8 mouse cellular contexts compared by ENCODE assay signal in the genomic region with DNA sequence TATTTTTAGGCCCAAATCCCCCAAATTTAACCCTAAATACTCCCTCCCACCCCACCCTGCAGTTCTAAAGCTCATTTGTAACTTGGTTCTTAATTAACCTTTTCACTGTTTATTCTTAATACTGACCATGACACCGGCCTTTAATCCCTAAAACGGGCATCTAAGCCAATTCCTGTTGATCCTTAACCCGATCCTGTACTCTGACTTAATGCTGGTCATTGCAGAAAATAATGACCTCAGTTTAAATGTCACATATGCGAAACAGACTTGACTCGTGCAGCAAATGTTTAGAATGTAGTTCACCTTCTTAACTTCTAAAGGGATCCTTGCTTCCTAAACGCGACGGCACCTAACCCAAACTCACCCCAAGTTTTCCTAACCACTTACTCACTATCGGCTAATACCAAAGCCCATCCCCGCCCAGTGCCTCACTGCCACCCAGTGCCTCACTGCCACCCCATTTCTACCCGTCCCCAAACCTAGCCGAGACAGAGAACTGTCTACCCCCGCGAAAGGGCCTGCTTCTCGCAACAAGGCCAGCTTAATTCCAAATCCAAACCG. TPM values are rescaled to one million over a fixed set of nuclear protein-coding genes. Genes with fewer than 3 reads are reported as not detected.
DNase-seq lines count a peak whose midpoint lies in the region; ATAC-seq and TF ChIP-seq lines count a peak whose summit lies in the region.

No protein-coding gene starts in this region.

- TF ChIP-seq CTCF in kidney, postnatal 0 days (IDR thresholded peaks at IDR 0.05; ENCODE audit: low read depth) = no peak

- under 1% methylated on average over 16 of the region's 16 CpGs for WGBS in kidney, postnatal 0 days
- WGBS in embryonic facial prominence, embryonic 10.5 days = 3% methylated on average over 16 of the region's 16 CpGs
- WGBS in hindbrain, embryonic 15.5 days = 3% methylated on average over 16 of the region's 16 CpGs
- WGBS in midbrain, embryonic 13.5 days = 3% methylated on average over 16 of the region's 16 CpGs

- H3K4me2 ChIP-seq in kidney, postnatal 0 days (ENCODE audit: low read length) = peak overlapping the region; percentile 79
- H3K4me2 ChIP-seq in hindbrain, embryonic 15.5 days = peak overlapping the region; percentile 87
- peak overlapping the region; percentile 95 for H3K4me2 ChIP-seq in midbrain, embryonic 13.5 days (replicated peaks)

- peaks cover 49% of the 10 kb centered on the region for H3K4me1 ChIP-seq in kidney, postnatal 0 days (replicated peaks; ENCODE audit: insufficient read depth, low read length)
- peaks cover 65% of the 10 kb centered on the region for H3K4me1 ChIP-seq in embryonic facial prominence, embryonic 10.5 days
- H3K4me1 ChIP-seq in hindbrain, embryonic 15.5 days (replicated peaks) = peaks cover 49% of the 10 kb centered on the region
- peaks cover 60% of the 10 kb centered on the region for H3K4me1 ChIP-seq in midbrain, embryonic 13.5 days (replicated peaks)

- peak overlapping the region; percentile 92 for H3K9ac ChIP-seq in kidney, postnatal 0 days (ENCODE audit: low read depth, low read length)
- H3K9ac ChIP-seq in hindbrain, embryonic 15.5 days = peak overlapping the region; percentile 93
- peak overlapping the region; percentile 96 for H3K9ac ChIP-seq in midbrain, embryonic 13.5 days (replicated peaks)

- H3K27me3 ChIP-seq in kidney, postnatal 0 days (ENCODE audit: insufficient read depth, low read length) = no peaks in the 10 kb centered on the region
- H3K27me3 ChIP-seq in embryonic facial prominence, embryonic 10.5 days (replicated peaks; ENCODE audit: low read depth, poor library complexity, severe bottlenecking) = no peaks in the 10 kb centered on the region
- no peaks in the 10 kb centered on the region for H3K27me3 ChIP-seq in hindbrain, embryonic 15.5 days
- no peaks in the 10 kb centered on the region for H3K27me3 ChIP-seq in midbrain, embryonic 13.5 days

- ATAC-seq in kidney, postnatal 0 days (replicated peaks; ENCODE audit: low FRiP score, low read depth) = no peak
- no peak for ATAC-seq in hindbrain, embryonic 15.5 days (ENCODE audit: low FRiP score, low read depth)
- ATAC-seq in midbrain, embryonic 13.5 days = peak; percentile 38

- DNase-seq in kidney, postnatal 0 days (ENCODE audit: low spot score) = no peak
- no peak for DNase-seq in kidney, postnatal 25 days
- DNase-seq in embryonic facial prominence, embryonic 10.5 days (ENCODE audit: low spot score) = no peak
- no peak for DNase-seq in left cerebral cortex, adult 9 months (ENCODE audit: low spot score in 2 of 2)
- no peak for DNase-seq in urinary bladder, postnatal 36 days (ENCODE audit: low spot score in 2 of 2)
- DNase-seq in cerebellum, postnatal 25 days = no peak

- peak overlapping the region; percentile 65 for H3K4me3 ChIP-seq in kidney, postnatal 0 days (replicated peaks; ENCODE audit: low read depth, low read length)
- peak overlapping the region; percentile 94 for H3K4me3 ChIP-seq in embryonic facial prominence, embryonic 10.5 days
- H3K4me3 ChIP-seq in hindbrain, embryonic 15.5 days = peak overlapping the region; percentile 88
- peak overlapping the region; percentile 91 for H3K4me3 ChIP-seq in midbrain, embryonic 13.5 days (replicated peaks)

- peaks cover 20% of the 10 kb centered on the region for H3K36me3 ChIP-seq in kidney, postnatal 0 days (ENCODE audit: insufficient read depth, low read length)
- H3K36me3 ChIP-seq in embryonic facial prominence, embryonic 10.5 days (replicated peaks) = peaks cover 35% of the 10 kb centered on the region
- H3K36me3 ChIP-seq in hindbrain, embryonic 15.5 days = peaks cover 25% of the 10 kb centered on the region
- H3K36me3 ChIP-seq in midbrain, embryonic 13.5 days = peaks cover 26% of the 10 kb centered on the region

- H3K27ac ChIP-seq in kidney, postnatal 0 days = peak overlapping the region; percentile 99
- peak overlapping the region; percentile 97 for H3K27ac ChIP-seq in embryonic facial prominence, embryonic 10.5 days (replicated peaks)
- peak overlapping the region; percentile 98 for H3K27ac ChIP-seq in hindbrain, embryonic 15.5 days (replicated peaks)
- peak overlapping the region; percentile 98 for H3K27ac ChIP-seq in midbrain, embryonic 13.5 days

- H3K9me3 ChIP-seq in kidney, postnatal 0 days (replicated peaks; ENCODE audit: low read length) = no peaks in the 10 kb centered on the region
- no peaks in the 10 kb centered on the region for H3K9me3 ChIP-seq in embryonic facial prominence, embryonic 10.5 days
- no peaks in the 10 kb centered on the region for H3K9me3 ChIP-seq in hindbrain, embryonic 15.5 days
- no peaks in the 10 kb centered on the region for H3K9me3 ChIP-seq in midbrain, embryonic 13.5 days

RNA-seq across cellular contexts. Expression of a gene that starts 0.6 kb away (rescaled TPM):
- 74.1 and 76.5 TPM in 2 replicates for polyA plus RNA-seq in kidney, postnatal 0 days (2015; fragmentation: Nextera tagmentation; extraction: Ambion mirVana)
- polyA plus RNA-seq in embryonic facial prominence, embryonic 10.5 days (2016; fragmentation: Nextera tagmentation; extraction: Ambion mirVana) = 35.7 and 36.0 TPM in 2 replicates
- 76.8 and 79.5 TPM in 2 replicates for polyA plus RNA-seq in hindbrain, embryonic 15.5 days (2015; fragmentation: Nextera tagmentation; extraction: Ambion mirVana)
- polyA plus RNA-seq in midbrain, embryonic 13.5 days (2015; fragmentation: Nextera tagmentation; extraction: Ambion mirVana) = 72.6 and 80.4 TPM in 2 replicates

RNA-seq across cellular contexts. Expression of a gene that starts 1.0 kb away (rescaled TPM):
- polyA plus RNA-seq in kidney, postnatal 0 days (2015; fragmentation: Nextera tagmentation; extraction: Ambion mirVana) = 64.9 and 65.8 TPM in 2 replicates
- 53.1 and 53.5 TPM in 2 replicates for polyA plus RNA-seq in embryonic facial prominence, embryonic 10.5 days (2016; fragmentation: Nextera tagmentation; extraction: Ambion mirVana)
- 66.2 and 69.2 TPM in 2 replicates for polyA plus RNA-seq in hindbrain, embryonic 15.5 days (2015; fragmentation: Nextera tagmentation; extraction: Ambion mirVana)
- 59.8 and 67.0 TPM in 2 replicates for polyA plus RNA-seq in midbrain, embryonic 13.5 days (2015; fragmentation: Nextera tagmentation; extraction: Ambion mirVana)

RNA-seq across cellular contexts. Expression of a gene that starts 17.0 kb away (rescaled TPM):
- 15.9 and 17.8 TPM in 2 replicates for polyA plus RNA-seq in kidney, postnatal 0 days (2015; fragmentation: Nextera tagmentation; extraction: Ambion mirVana)
- 17.5 and 18.8 TPM in 2 replicates for polyA plus RNA-seq in embryonic facial prominence, embryonic 10.5 days (2016; fragmentation: Nextera tagmentation; extraction: Ambion mirVana)
- polyA plus RNA-seq in hindbrain, embryonic 15.5 days (2015; fragmentation: Nextera tagmentation; extraction: Ambion mirVana) = 18.8 and 22.8 TPM in 2 replicates
- polyA plus RNA-seq in midbrain, embryonic 13.5 days (2015; fragmentation: Nextera tagmentation; extraction: Ambion mirVana) = 24.5 and 26.1 TPM in 2 replicates

RNA-seq across cellular contexts. Expression of a gene that starts 17.2 kb away (rescaled TPM):
- 14.2 and 15.9 TPM in 2 replicates for polyA plus RNA-seq in kidney, postnatal 0 days (2015; fragmentation: Nextera tagmentation; extraction: Ambion mirVana)
- 26.6 and 28.0 TPM in 2 replicates for polyA plus RNA-seq in embryonic facial prominence, embryonic 10.5 days (2016; fragmentation: Nextera tagmentation; extraction: Ambion mirVana)
- polyA plus RNA-seq in hindbrain, embryonic 15.5 days (2015; fragmentation: Nextera tagmentation; extraction: Ambion mirVana) = 55.3 and 63.4 TPM in 2 replicates
- polyA plus RNA-seq in midbrain, embryonic 13.5 days (2015; fragmentation: Nextera tagmentation; extraction: Ambion mirVana) = 53.8 and 58.4 TPM in 2 replicates

RNA-seq across cellular contexts. Expression of a gene that starts 22.8 kb away (rescaled TPM):
- 2.0 and 2.5 TPM in 2 replicates for polyA plus RNA-seq in kidney, postnatal 0 days (2015; fragmentation: Nextera tagmentation; extraction: Ambion mirVana)
- polyA plus RNA-seq in embryonic facial prominence, embryonic 10.5 days (2016; fragmentation: Nextera tagmentation; extraction: Ambion mirVana) = 0.34 and 0.99 TPM in 2 replicates
- 1.2 and 1.6 TPM in 2 replicates for polyA plus RNA-seq in hindbrain, embryonic 15.5 days (2015; fragmentation: Nextera tagmentation; extraction: Ambion mirVana)
- polyA plus RNA-seq in midbrain, embryonic 13.5 days (2015; fragmentation: Nextera tagmentation; extraction: Ambion mirVana) = 0.77 and 2.1 TPM in 2 replicates
